Mouse (Mus musculus) heart, postnatal 25 days (tissue): Measurements from ENCODE around the gene U2af1. TPM values are rescaled to one million over a fixed set of nuclear protein-coding genes. Genes with fewer than 3 reads are reported as not detected.

Source experiments
- DNase-seq: peaks from one replicate; pipeline ENCODE4 v3.0.0; 2022; ENCODE audit warnings: low spot score
- intact Hi-C: fragments of 180-260 bp; cut with DNase I; formaldehyde crosslinking; loops from one replicate; pipeline ENCODE4 v1.15.1; 2025
- total RNA-seq, 2 experiments: library from RNA; stranded (reverse); gene quantifications; 2 replicates each; pipeline ENCODE4 v1.2.3; 2021

U2af1 gene
- total RNA-seq, 2 experiments from 2014 or later = 70.7 to 70.9 TPM

DNA sequence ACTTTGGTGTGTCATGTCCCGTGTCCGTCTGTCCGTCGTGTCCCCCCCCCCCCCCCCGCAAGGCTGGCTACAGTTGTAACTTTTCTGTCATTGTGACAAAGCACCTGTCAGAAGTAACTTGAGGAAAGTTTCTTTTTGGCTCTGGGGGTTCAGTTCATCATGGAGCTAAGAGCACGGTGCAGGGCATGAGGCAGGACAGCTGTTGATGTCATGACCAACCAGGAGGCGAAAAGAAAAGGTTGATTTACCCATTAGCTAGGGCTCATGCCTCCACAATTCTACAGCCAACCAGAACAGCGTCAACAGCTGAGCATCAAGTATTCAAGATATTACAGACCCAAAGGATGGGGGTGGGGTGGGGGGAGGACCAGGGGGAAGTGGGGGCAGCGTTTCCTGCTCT lies 9.6 kb upstream of the U2af1 start:
- intact Hi-C loops = no loop called here
- no peak for DNase-seq

DNA sequence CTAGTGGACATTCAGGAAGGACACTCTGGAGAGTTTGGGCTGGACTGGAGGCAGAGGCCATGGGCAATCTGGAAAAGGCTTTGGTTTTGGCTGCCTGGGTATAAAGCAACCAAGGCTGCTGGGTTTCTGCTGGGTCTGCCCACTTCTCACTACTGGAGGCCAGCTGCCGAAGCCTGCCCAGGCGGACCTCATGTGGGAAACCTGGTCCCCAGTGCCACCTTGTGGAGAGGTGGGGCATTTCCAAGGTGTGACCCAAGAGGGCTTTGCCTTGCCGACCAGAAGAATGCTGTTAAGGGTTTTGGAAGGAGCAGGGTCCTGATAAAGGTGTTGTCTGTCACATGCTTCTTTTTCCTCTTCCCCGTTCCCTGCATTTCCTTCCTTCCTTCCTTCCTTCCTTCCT lies 6.1 kb upstream of the U2af1 start:
- peak; percentile 37 for DNase-seq
- intact Hi-C loops = loop anchor here (2.0 to 5.0 kb wide), 2 partner anchors 286 to 332 kb away; no protein-coding TSS in a partner anchor

DNA sequence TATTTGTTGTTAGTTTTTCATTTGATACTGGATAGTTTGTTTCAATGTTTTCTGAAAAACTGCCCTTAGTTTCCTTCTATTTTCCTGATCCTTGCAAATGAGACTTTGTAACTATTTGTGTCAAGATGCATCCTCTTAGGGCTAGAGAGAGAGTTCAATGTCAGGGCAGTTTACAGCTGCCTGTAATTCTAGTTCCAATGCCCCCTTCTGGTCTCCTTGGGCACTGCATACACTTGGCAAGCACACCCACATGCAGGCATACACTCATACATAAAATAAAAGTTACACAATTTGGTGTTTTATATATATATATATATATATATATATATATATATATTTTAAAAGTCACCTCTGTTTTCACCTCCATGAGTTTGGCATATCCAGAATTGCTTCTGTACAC lies 4.2 kb upstream of the U2af1 start:
- intact Hi-C loops = loop anchor here (5.0 kb wide), 1 partner anchor 331 kb away; no protein-coding TSS in a partner anchor
- no peak for DNase-seq

GRCm38 (mm10) chr17:31660661-31661250 lies 2.1 kb upstream of the U2af1 start:
- intact Hi-C loops = loop anchor here (5.0 kb wide), 1 partner anchor 328 kb away; no protein-coding TSS in a partner anchor
- DNase-seq = no peak

- intact Hi-C loops = loop anchor here (2.0 to 5.0 kb wide), 2 partner anchors 91 to 146 kb away; no protein-coding TSS in a partner anchor
- no peak for DNase-seq
Measured at GRCm38 (mm10) chr17:31658136-31658467, 590 bp downstream of the U2af1 start.

GRCm38 (mm10) chr17:31657141-31657983 lies 1.3 kb downstream of the U2af1 start:
- intact Hi-C loops = loop anchor here (5.0 kb wide), 1 partner anchor 145 kb away; no protein-coding TSS in a partner anchor
- DNase-seq = no peak

GRCm38 (mm10) chr17:31656682-31657081 lies 2.0 kb downstream of the U2af1 start:
- no peak for DNase-seq
- intact Hi-C loops = loop anchor here (5.0 kb wide), 1 partner anchor 144 kb away; no protein-coding TSS in a partner anchor

- DNase-seq = no peak
- intact Hi-C loops = loop anchor here (5.0 kb wide), 1 partner anchor 143 kb away; no protein-coding TSS in a partner anchor
Measured at GRCm38 (mm10) chr17:31655366-31655765, 3.3 kb downstream of the U2af1 start.

DNA sequence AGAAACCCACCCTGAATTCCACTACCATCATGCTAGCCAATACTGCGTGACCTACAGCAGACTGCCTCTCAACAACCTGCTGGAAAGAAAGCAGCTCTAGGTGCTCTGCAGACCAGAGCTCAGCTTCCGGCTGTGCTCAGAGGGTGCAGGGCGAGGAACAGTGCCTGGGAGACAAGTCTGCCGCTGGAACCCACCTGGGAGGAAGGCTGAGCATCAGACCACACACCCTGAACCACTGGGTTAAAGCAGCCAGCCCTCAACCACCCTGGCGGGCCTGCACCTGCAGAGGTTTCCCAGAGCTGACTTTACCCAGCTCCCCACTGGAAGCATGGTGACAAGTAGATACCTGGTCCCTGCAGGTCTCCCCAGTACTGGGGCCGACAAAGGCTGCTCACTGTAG lies 5.4 kb downstream of the U2af1 start:
- DNase-seq = no peak
- intact Hi-C loops = no loop called here

DNA sequence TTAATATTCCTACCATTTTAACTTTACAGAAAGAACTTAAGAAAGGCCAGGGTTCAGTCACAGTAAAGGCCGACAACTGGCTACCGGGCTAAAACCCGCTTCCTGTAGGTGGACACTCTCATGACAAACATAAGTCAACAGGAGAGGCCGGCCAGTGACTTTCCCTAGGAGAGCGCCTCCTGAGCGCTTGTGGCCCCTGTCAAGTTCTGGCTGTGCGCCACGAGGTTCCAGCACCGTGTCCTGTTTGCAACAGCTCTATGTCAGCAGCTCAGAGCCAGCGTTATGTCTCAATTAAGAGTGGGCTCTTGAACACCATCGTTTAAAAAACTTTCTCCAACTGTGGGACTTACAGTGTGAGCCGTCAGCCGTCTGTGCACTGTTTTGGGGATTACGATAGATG lies 6.5 kb downstream of the U2af1 start:
- DNase-seq = no peak

GRCm38 (mm10) chr17:31646199-31647002 lies 12.3 kb downstream of the U2af1 start:
- no peak for DNase-seq
- intact Hi-C loops = no loop called here

More for the DNA sequence above, 6.5 kb downstream of the U2af1 start:
- intact Hi-C loops = no loop called here

DNA sequence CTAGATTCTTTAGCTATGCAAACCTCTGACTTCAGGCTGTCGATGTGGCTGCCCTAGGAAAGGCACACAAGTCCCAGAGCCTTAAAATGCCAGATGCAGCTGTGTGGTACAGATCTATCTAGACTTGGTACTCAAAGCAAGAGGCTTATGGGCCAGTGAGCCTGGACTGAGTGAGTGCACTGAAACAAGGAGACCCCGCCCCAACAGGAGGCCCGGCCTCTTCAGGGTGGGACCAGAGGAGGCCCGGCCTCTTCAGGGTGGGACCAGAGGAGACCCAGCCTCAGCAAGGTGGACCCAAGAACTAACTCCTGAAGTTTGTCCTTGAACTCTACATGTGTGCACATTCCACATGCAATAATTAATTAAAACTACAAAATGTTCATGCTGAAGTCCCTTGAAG lies 15.8 kb downstream of the U2af1 start:
- no peak for DNase-seq
- intact Hi-C loops = no loop called here

GRCm38 (mm10) chr17:31642331-31642730 lies 16.4 kb downstream of the U2af1 start:
- intact Hi-C loops = no loop called here

GRCm38 (mm10) chr17:31639651-31640050 lies 19.0 kb downstream of the U2af1 start:
- intact Hi-C loops = no loop called here
- DNase-seq = no peak

More at GRCm38 (mm10) chr17:31642331-31642730, 16.4 kb downstream of the U2af1 start:
- no peak for DNase-seq

- DNase-seq = peak; percentile 34
Measured at GRCm38 (mm10) chr17:31637866-31638570, 20.7 kb downstream of the U2af1 start.

DNA sequence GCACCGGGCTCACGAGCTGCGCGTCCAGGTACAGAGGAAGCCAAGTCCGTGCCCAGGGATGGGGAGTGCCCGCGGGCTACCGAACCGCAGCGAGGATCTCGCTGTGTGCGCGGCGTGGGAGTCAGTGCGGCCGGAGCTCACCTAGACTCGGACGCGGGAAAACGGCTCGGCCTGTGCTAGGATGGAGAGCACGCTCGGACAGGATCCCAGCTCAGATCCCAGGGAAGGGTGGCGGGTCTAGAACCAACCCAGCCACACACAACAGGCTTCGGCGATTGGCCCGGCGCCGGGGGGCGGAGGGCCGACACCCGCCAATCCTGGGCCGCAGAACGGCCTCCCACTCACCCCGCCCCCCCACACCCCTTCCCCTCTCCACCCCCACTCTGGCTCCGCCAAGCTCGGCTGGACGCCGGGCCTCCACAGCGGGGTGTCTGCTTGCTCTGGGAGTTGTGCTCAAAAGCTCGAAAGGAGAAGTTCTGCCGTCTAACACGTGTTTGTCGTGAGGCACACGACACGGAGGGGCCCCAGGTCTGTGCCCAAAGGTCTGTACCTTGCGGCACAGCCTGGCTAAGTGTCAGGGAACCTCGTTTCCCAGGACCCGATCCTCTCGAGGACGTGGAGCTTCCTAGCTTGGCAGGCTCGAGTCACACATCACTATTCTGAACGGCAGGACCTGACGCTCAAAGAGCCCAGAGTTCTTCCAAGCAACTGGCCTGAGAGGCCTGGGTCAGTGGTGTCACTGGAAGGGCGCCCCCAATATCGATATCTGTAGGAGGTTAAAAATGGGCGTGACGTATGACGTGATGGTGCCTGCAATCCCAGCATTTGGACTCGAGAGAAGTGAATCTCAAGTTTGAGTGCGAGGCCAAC lies 21.5 kb downstream of the U2af1 start, which contains the start of gene Cbs:
Gene Cbs, minus strand, starts transcription at position 297 of the 870 bp plus-strand sequence.
- DNase-seq = peak; percentile 76
- intact Hi-C loops = no loop called here

More at GRCm38 (mm10) chr17:31637866-31638570, 20.7 kb downstream of the U2af1 start:
- intact Hi-C loops = no loop called here

DNA sequence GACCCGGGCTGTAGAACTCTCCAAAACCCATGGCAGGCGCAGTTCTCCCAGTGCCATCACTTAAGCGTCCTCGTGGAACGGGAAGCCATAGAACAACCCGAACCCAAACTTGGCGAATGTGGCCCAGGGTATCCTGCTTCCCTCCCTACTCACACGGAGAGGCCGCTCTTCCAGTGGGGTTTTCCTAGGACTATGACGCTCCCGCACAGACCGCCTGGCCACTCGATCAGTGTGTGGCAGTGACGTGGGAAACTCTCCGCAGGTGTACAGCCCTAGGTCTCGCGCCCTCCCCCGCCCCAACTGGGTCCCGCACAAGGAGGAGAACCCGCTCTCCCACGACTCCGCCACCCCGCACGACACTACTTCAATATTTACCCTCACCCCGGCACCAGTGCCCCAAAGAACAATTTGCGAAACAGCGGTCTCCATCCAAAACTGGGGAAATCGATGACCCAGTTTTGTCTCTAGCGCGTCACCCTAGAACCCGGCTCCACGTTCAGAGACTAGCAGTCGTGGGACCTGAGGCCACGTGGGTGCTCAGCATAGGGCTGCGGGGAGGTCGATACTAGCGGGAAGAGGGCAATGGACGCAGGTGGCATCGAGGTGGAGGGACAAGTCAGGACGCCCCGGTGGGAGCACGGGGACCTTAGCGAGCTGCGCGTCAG lies 22.3 kb downstream of the U2af1 start:
- intact Hi-C loops = no loop called here
- DNase-seq = no peak

- intact Hi-C loops = no loop called here
- no peak for DNase-seq
Measured at GRCm38 (mm10) chr17:31635781-31636180, 22.9 kb downstream of the U2af1 start.
